Mouse (Mus musculus) intestine, embryonic 16.5 days (tissue): ENCODE data around the gene Ap1b1. TPM values are rescaled to one million over a fixed set of nuclear protein-coding genes. Genes with fewer than 3 reads are reported as not detected.
"Not testable (repeated sequence)": the region's sequence is repeated elsewhere in the genome, so short reads cannot be mapped to it uniquely, and the experiment has no call there.

Source experiments
- ATAC-seq: fragments of 200-750 bp; cut with Nextera tagmentation; 2 replicates; pipeline ENCODE4 v1.8.0; 2017; ENCODE audit warnings: moderate TSS enrichment, moderate library complexity
- H3K27ac ChIP-seq: fragments of 300-500 bp; sonication (generic); 2 replicates; pipeline ENCODE4 v1.5.1; 2014; ENCODE audit warnings: mild to moderate bottlenecking, low read length
- H3K27me3 ChIP-seq: fragments of 300-500 bp; sonication (generic); replicated peaks from 2 replicates; pipeline ENCODE4 v1.6.1; 2014; ENCODE audit warnings: low read length, control low read depth, mixed read lengths; ENCODE audit not compliant: control insufficient read depth, insufficient read depth
- H3K36me3 ChIP-seq: fragments of 300-500 bp; sonication (generic); 2 replicates; pipeline ENCODE4 v1.6.1; 2014; ENCODE audit warnings: low read length, control low read depth; ENCODE audit not compliant: control insufficient read depth, insufficient read depth
- H3K4me1 ChIP-seq: fragments of 300-500 bp; sonication (generic); 2 replicates; pipeline ENCODE4 v1.6.1; 2014; ENCODE audit warnings: low read length, control low read depth, mixed read lengths; ENCODE audit not compliant: control insufficient read depth, insufficient read depth
- H3K4me2 ChIP-seq: fragments of 300-500 bp; sonication (generic); 2 replicates; pipeline ENCODE4 v1.6.1; 2014; ENCODE audit warnings: low read depth, low read length, control low read depth
- H3K4me3 ChIP-seq: fragments of 300-500 bp; sonication (generic); 2 replicates; pipeline ENCODE4 v1.5.1; 2014; ENCODE audit warnings: mild to moderate bottlenecking, low read length
- H3K9ac ChIP-seq: fragments of 300-500 bp; sonication (generic); 2 replicates; pipeline ENCODE4 v1.6.1; 2014; ENCODE audit warnings: low read depth, low read length
- H3K9me3 ChIP-seq: fragments of 300-500 bp; sonication (generic); 2 replicates; pipeline ENCODE4 v1.6.1; 2016; ENCODE audit warnings: low read length, control low read depth; ENCODE audit not compliant: control insufficient read depth
- WGBS: fragments of 180-500 bp; shearing (Covaris S2); extraction: QIAGEN DNeasy Blood & Tissue Kit; methylation state at CpG from one replicate; pipeline ENCODE4 v1.1.7; 2014; 5-methylcytosine and 5-hydroxymethylcytosine counted together
- microRNA-seq: library from miRNA; unstranded; fragments of <30 nt; microRNA quantifications from one replicate; pipeline ENCODE4, GENCODE M21; 2016
- polyA plus RNA-seq: library from polyadenylated mRNA; unstranded; fragments of >200 nt; fragmentation: Nextera tagmentation; extraction: Ambion mirVana; gene quantifications from 2 replicates; pipeline ENCODE4 v1.2.1, GENCODE M21; 2015

The Ap1b1 gene
- polyA plus RNA-seq, 1 experiment from 2014 or later, result 81.2 TPM

GRCm38 (mm10) chr11:5074882-5075281 is 88.3 kb downstream of the Ap1b1 start:
- peaks cover 29% of the 10 kb centered on the region for H3K36me3 ChIP-seq
- no peak overlapping the region for H3K27ac ChIP-seq
- no peak for ATAC-seq
- no peaks in the 10 kb centered on the region for H3K27me3 ChIP-seq
- no peaks in the 10 kb centered on the region for H3K9me3 ChIP-seq
- H3K4me3 ChIP-seq, result no peak overlapping the region
- no peak overlapping the region for H3K9ac ChIP-seq
- H3K4me1 ChIP-seq, result no peaks in the 10 kb centered on the region
- WGBS, result 72% methylated on average over 4 of the region's 4 CpGs
- no peak overlapping the region for H3K4me2 ChIP-seq

- ATAC-seq, result no peak
- H3K36me3 ChIP-seq, result peaks cover 28% of the 10 kb centered on the region
- H3K4me1 ChIP-seq, result no peaks in the 10 kb centered on the region
- H3K27me3 ChIP-seq, result no peaks in the 10 kb centered on the region
- H3K4me3 ChIP-seq, result no peak overlapping the region
- H3K9ac ChIP-seq, result no peak overlapping the region
- no peak overlapping the region for H3K27ac ChIP-seq
- no peak overlapping the region for H3K4me2 ChIP-seq
- no peaks in the 10 kb centered on the region for H3K9me3 ChIP-seq
These were observed 89.1 kb downstream of the Ap1b1 start for GRCm38 (mm10) chr11:5075760-5076159.

- H3K27me3 ChIP-seq, H3K4me2 ChIP-seq, H3K27ac ChIP-seq, H3K9me3 ChIP-seq, H3K4me3 ChIP-seq, H3K9ac ChIP-seq, H3K4me1 ChIP-seq: not testable (repeated sequence)
- ATAC-seq, result peak; percentile 43
- WGBS, result 74% methylated on average over 4 of the region's 5 CpGs
- H3K36me3 ChIP-seq, result peaks cover 22% of the 10 kb centered on the region
These were observed 90.2 kb downstream of the Ap1b1 start for GRCm38 (mm10) chr11:5076843-5077242.

- Histone ChIP-seq H3K4me3 (no peak overlapping the region), H3K4me1 (peaks cover 5% of the 10 kb centered on the region; the same call in 1 of the 2 replicates), H3K27me3 (no peaks in the 10 kb centered on the region), H3K27ac (no peak overlapping the region), H3K9me3 (no peaks in the 10 kb centered on the region), H3K9ac (no peak overlapping the region), H3K4me2 (no peak overlapping the region), H3K36me3 (peaks cover 22% of the 10 kb centered on the region)
- ATAC-seq, result no peak
- WGBS, result 97% methylated on average over 1 of the region's 1 CpGs
These were observed 102.5 kb downstream of the Ap1b1 start for GRCm38 (mm10) chr11:5089147-5089546.

- WGBS, result 46% methylated on average over 2 of the region's 2 CpGs
- Histone ChIP-seq H3K4me3 (no peak overlapping the region), H3K9ac (no peak overlapping the region), H3K4me1 (peaks cover 16% of the 10 kb centered on the region), H3K27ac (no peak overlapping the region), H3K27me3 (no peaks in the 10 kb centered on the region), H3K9me3 (no peaks in the 10 kb centered on the region), H3K4me2 (no peak overlapping the region), H3K36me3 (peaks cover 13% of the 10 kb centered on the region)
- ATAC-seq, result 0 out of 2 replicates have a peak, but pooled peaks have one; percentile 38
These were observed 105.1 kb downstream of the Ap1b1 start for GRCm38 (mm10) chr11:5091706-5092105.

Small RNA genes lying within 50 kb of the gene (microRNA-seq; reads per million reads assigned to microRNA genes)
- gene Gm47296, result not detected

Other genes starting within 250 kb of the Ap1b1 start
- 0.07 and 0.15 TPM in 2 replicates for gene Cabp7, start 240.0 kb upstream of the Ap1b1 start, polyA plus RNA-seq
- gene Nf2, start 137.3 kb upstream of the Ap1b1 start, polyA plus RNA-seq, result 38.0 and 38.8 TPM in 2 replicates
- gene Nipsnap1, start 112.9 kb upstream of the Ap1b1 start, polyA plus RNA-seq, result 112 and 119 TPM in 2 replicates
- gene Thoc5, start 91.5 kb upstream of the Ap1b1 start, polyA plus RNA-seq, result 30.3 and 32.7 TPM in 2 replicates
- 0.55 and 0.61 TPM in 2 replicates for gene Nefh, start 38.8 kb upstream of the Ap1b1 start, polyA plus RNA-seq
- 0.69 and 0.71 TPM in 2 replicates for gene Rasl10a, start 71.3 kb downstream of the Ap1b1 start, polyA plus RNA-seq
- 17.5 and 21.0 TPM in 2 replicates for gene Gas2l1, start 78.5 kb downstream of the Ap1b1 start, polyA plus RNA-seq
- 27.8 and 32.5 TPM in 2 replicates for gene Rhbdd3, start 112.1 kb downstream of the Ap1b1 start, polyA plus RNA-seq
- gene Ewsr1, start 112.4 kb downstream of the Ap1b1 start, polyA plus RNA-seq, result 499 and 529 TPM in 2 replicates
- gene Emid1, start 165.4 kb downstream of the Ap1b1 start, polyA plus RNA-seq, result 112 and 120 TPM in 2 replicates